Mouse (Mus musculus): ENCODE data around the gene Ywhaq. TPM values are rescaled to one million over a fixed set of nuclear protein-coding genes. Genes with fewer than 3 reads are reported as not detected.
"Not testable (repeated sequence)": the region's sequence is repeated elsewhere in the genome, so short reads cannot be mapped to it uniquely, and the experiment has no call there.

Gene Ywhaq
- polyA plus RNA-seq, 1 experiment, result 39.4 TPM

- Histone ChIP-seq H3K27me3 (ENCODE audit: control insufficient read depth, insufficient read depth, low read length) (no peaks in the 10 kb centered on the region), H3K27ac (ENCODE audit: insufficient read depth, low read depth, low read length) (no peak overlapping the region), H3K4me3 (ENCODE audit: low read depth, low read length) (no peak overlapping the region), H3K36me3 (ENCODE audit: control insufficient read depth, insufficient read depth, low read length) (peaks cover 46% of the 10 kb centered on the region), H3K4me1 (ENCODE audit: control insufficient read depth, insufficient read depth, insufficient read length, low read length) (peaks cover 2% of the 10 kb centered on the region; the same call in 1 of the 2 replicates)
- TF ChIP-seq POLR2A (IDR thresholded peaks at IDR 0.05; ENCODE audit: low read depth, low read length), result no peak
- TF ChIP-seq CTCF (IDR thresholded peaks at IDR 0.05; ENCODE audit: extremely low read depth, insufficient read length, insufficient replicate concordance, low read depth, low read length), result no peak
- 70% methylated on average over 2 of the region's 2 CpGs for WGBS
Observed at GRCm38 (mm10) chr12:21410620-21411019, 6.8 kb downstream of the Ywhaq start.

DNA sequence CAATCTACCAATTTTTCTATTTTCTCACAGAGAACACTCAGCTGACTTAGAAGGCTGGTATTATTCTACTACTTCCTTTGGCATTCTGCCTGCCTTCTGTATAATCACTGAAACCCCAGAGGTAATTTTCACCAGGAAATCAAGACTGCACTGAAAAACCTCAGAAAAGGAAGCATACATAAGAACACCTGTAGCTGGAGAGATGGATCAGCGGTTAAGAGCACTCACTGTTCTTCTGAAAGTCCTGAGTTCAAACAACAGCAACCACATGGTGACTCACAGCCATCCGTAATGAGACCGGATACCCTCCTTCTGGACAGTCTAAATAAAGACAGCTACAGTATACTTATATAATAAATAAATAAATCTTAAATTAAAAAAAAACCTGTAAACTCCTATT lies 7.8 kb downstream of the Ywhaq start:
- peaks cover 46% of the 10 kb centered on the region for H3K36me3 ChIP-seq (ENCODE audit: control insufficient read depth, insufficient read depth, low read length)
- 81% methylated on average over 3 of the region's 3 CpGs for WGBS
- H3K4me1 ChIP-seq (ENCODE audit: control insufficient read depth, insufficient read depth, insufficient read length, low read length), result peaks cover 2% of the 10 kb centered on the region; the same call in 1 of the 2 replicates
- H3K27me3 ChIP-seq (ENCODE audit: control insufficient read depth, insufficient read depth, low read length), result no peaks in the 10 kb centered on the region
- no peak for TF ChIP-seq POLR2A (IDR thresholded peaks at IDR 0.05; ENCODE audit: low read depth, low read length)
- no peak for TF ChIP-seq CTCF (IDR thresholded peaks at IDR 0.05; ENCODE audit: extremely low read depth, insufficient read length, insufficient replicate concordance, low read depth, low read length)
- no peak overlapping the region for H3K27ac ChIP-seq (ENCODE audit: insufficient read depth, low read depth, low read length)
- no peak overlapping the region for H3K4me3 ChIP-seq (ENCODE audit: low read depth, low read length)

DNA sequence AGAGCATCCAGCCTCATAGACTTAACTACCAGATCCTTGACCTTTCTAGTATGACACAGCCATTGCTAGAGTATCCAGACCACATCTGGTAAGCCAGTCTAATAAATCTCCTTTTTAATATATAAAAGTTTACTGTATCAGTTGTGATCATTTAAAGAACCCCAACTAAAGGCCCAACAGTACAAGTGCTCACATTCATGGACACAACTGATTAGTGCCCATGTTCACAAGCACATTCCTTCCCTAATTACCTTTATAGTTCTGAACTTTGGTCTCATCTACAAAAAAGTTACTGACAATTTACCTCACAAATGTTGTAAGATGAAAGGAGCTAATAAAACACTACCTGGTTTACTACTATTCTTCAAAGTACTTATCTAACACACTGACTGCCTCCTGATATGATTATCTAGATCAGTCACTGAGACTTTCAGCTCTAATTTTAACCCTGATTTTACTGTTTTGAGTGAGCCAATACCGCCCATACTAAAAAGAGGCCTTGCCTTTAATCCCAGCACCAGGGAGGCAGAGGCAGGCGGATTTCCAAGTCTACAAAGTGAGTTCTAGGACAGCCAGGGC lies 8.6 kb downstream of the Ywhaq start:
- TF ChIP-seq CTCF (IDR thresholded peaks at IDR 0.05; ENCODE audit: extremely low read depth, insufficient read length, insufficient replicate concordance, low read depth, low read length) (no peak), POLR2A (IDR thresholded peaks at IDR 0.05; ENCODE audit: low read depth, low read length) (no peak)
- WGBS, result 44% methylated on average over 2 of the region's 2 CpGs

DNA sequence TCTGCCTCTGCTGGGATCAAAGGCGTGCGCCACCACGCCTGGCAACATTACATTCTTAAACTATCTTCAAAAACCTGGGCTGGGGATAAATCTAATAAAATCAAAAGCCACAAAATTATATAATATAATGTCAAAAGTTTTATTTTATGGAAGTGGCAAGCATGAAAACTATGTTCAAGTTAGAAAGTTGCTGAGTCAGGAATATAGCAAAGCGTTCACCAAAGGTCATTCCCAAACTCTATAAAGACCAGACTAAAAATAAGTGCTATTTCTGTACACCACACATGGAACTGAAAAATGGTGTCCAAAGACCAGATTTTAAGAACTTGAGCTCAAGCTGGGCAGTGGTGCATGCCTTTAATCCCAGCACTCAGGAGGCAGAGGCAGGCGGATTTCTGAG lies 14.7 kb downstream of the Ywhaq start:
- TF ChIP-seq POLR2A (IDR thresholded peaks at IDR 0.05; ENCODE audit: low read depth, low read length) (no peak), CTCF (IDR thresholded peaks at IDR 0.05; ENCODE audit: extremely low read depth, insufficient read length, insufficient replicate concordance, low read depth, low read length) (no peak)
- Histone ChIP-seq H3K27ac (ENCODE audit: insufficient read depth, low read depth, low read length) (no peak overlapping the region), H3K4me3 (ENCODE audit: low read depth, low read length) (no peak overlapping the region), H3K36me3 (ENCODE audit: control insufficient read depth, insufficient read depth, low read length) (peaks cover 20% of the 10 kb centered on the region), H3K27me3 (ENCODE audit: control insufficient read depth, insufficient read depth, low read length) (no peaks in the 10 kb centered on the region), H3K4me1 (ENCODE audit: control insufficient read depth, insufficient read depth, insufficient read length, low read length) (no peaks in the 10 kb centered on the region; the same call in 1 of the 2 replicates)
- WGBS, result 95% methylated on average over 5 of the region's 5 CpGs

More for the DNA sequence above, 8.6 kb downstream of the Ywhaq start:
- Histone ChIP-seq H3K36me3 (ENCODE audit: control insufficient read depth, insufficient read depth, low read length) (peaks cover 43% of the 10 kb centered on the region), H3K4me1 (ENCODE audit: control insufficient read depth, insufficient read depth, insufficient read length, low read length) (peaks cover 2% of the 10 kb centered on the region; the same call in 1 of the 2 replicates), H3K27me3 (ENCODE audit: control insufficient read depth, insufficient read depth, low read length) (no peaks in the 10 kb centered on the region), H3K27ac (ENCODE audit: insufficient read depth, low read depth, low read length) (no peak overlapping the region), H3K4me3 (ENCODE audit: low read depth, low read length) (no peak overlapping the region)

DNA sequence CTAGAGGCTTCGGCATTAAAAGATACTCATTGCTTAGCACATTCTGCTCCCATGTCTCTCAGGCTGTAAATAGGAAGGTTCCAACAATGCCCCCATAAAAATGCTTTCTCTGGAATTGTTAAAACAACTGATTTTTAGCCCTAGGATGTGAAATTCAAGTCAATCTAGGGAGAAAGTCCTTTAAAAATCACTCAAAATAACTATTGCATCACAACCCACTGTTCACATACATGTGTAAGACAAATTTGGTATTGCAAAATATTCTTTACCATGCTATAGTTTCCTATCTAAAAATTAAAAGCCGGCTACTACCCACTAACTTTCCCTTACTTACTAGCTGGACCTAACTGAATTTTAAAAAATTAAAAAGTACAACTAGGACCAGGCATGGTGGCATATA lies 31.2 kb downstream of the Ywhaq start:
- WGBS, result 97% methylated on average over 2 of the region's 2 CpGs

GRCm38 (mm10) chr12:21378765-21379346 lies 38.6 kb downstream of the Ywhaq start:
- not testable (repeated sequence) for H3K4me1 ChIP-seq (ENCODE audit: control insufficient read depth, insufficient read depth, insufficient read length, low read length); H3K27me3 ChIP-seq (ENCODE audit: control insufficient read depth, insufficient read depth, low read length); H3K36me3 ChIP-seq (ENCODE audit: control insufficient read depth, insufficient read depth, low read length); H3K4me3 ChIP-seq (ENCODE audit: low read depth, low read length); H3K27ac ChIP-seq (ENCODE audit: insufficient read depth, low read depth, low read length)
- WGBS, result 68% methylated on average over 6 of the region's 6 CpGs

More for the DNA sequence above, 31.2 kb downstream of the Ywhaq start:
- Histone ChIP-seq H3K27ac (ENCODE audit: insufficient read depth, low read depth, low read length) (no peak overlapping the region), H3K27me3 (ENCODE audit: control insufficient read depth, insufficient read depth, low read length) (no peaks in the 10 kb centered on the region), H3K36me3 (ENCODE audit: control insufficient read depth, insufficient read depth, low read length) (peaks cover 17% of the 10 kb centered on the region), H3K4me3 (ENCODE audit: low read depth, low read length) (no peak overlapping the region), H3K4me1 (ENCODE audit: control insufficient read depth, insufficient read depth, insufficient read length, low read length) (no peaks in the 10 kb centered on the region)
- no peak for TF ChIP-seq CTCF (IDR thresholded peaks at IDR 0.05; ENCODE audit: extremely low read depth, insufficient read length, insufficient replicate concordance, low read depth, low read length)
- no peak for TF ChIP-seq POLR2A (IDR thresholded peaks at IDR 0.05; ENCODE audit: low read depth, low read length)

DNA sequence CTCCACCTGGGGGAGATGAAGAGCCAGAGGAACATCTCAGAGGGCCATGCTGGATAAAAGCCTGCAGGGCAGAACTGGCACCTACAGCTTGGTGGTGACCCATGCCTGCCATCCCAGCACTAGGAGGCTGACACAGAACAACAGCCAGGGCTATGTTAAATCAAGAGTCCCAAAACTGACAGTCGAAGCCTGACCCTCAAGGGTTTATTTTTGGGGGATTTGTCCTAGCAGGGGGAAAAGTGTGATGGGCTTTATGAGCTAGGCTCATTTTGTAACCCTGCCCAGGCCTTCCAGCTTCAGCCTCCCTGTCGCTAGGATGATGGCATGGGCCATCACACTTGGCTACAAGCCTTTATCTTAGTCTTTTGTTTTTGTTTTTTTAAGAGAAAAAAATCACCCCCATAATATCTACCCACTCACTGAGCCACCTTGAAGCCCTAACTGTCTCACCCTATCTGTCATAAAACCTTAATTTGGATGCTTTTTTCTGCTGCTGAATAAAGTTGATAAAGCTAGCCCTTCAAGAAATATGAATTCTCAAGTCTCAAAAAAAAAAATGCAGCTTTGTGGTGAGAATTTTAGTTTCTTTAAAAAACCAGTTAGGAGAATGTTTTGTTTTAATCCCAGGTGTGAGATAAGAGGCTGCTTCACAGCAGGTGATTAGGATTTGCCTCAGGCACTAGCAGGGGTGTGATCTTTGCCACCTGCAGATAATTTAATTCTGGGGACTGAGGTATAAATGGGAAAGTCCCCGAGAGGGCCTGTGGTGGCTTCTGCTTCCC lies 41.9 kb downstream of the Ywhaq start:
- TF ChIP-seq POLR2A (IDR thresholded peaks at IDR 0.05; ENCODE audit: low read depth, low read length) (no peak), CTCF (IDR thresholded peaks at IDR 0.05; ENCODE audit: extremely low read depth, insufficient read length, insufficient replicate concordance, low read depth, low read length) (no peak)
- Histone ChIP-seq H3K4me1 (ENCODE audit: control insufficient read depth, insufficient read depth, insufficient read length, low read length) (no peaks in the 10 kb centered on the region; the same call in 1 of the 2 replicates), H3K27me3 (ENCODE audit: control insufficient read depth, insufficient read depth, low read length) (no peaks in the 10 kb centered on the region), H3K27ac (ENCODE audit: insufficient read depth, low read depth, low read length) (no peak overlapping the region), H3K36me3 (ENCODE audit: control insufficient read depth, insufficient read depth, low read length) (no peaks in the 10 kb centered on the region), H3K4me3 (ENCODE audit: low read depth, low read length) (no peak overlapping the region)
- 59% methylated on average over 3 of the region's 3 CpGs for WGBS
